Mouse (Mus musculus): ENCODE data around the gene Khdc1a.
"Not testable (repeated sequence)": the region's sequence is repeated elsewhere in the genome, so short reads cannot be mapped to it uniquely, and the experiment has no call there.

The Khdc1a gene

GRCm38 (mm10) chr1:21349341-21349740, at the start of gene Khdc1a:
Gene Khdc1a (plus strand): TSS chr1:21349641.
- DNase-seq: no peak

GRCm38 (mm10) chr1:21299826-21300225, 49.6 kb upstream of the Khdc1a start:
- no peak for DNase-seq

GRCm38 (mm10) chr1:21301686-21302085, 47.8 kb upstream of the Khdc1a start:
- no peak for DNase-seq

DNA sequence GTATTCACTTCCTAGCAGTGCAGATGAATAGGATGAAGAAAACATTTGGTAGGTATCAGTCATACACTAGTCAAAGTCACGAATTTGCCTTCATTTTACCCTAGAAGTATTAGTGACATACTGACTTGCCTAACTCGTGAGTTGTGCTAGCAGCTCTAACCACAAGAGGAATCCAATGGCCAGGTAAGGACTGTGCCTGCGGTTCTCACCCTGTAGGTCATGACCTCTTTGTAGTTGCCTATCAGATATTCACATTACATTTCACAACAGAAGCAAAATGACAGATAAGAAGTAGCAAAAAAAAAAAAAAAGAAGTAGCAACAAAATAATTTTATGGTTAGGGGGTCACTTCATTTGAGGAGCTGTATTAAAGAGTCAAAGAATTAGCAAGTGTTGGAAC, 45.3 kb upstream of the Khdc1a start:
- DNase-seq: no peak

- no peak for DNase-seq
Measured at GRCm38 (mm10) chr1:21304646-21305045, 44.8 kb upstream of the Khdc1a start.

- DNase-seq: no peak
Measured at GRCm38 (mm10) chr1:21305443-21305842, 44.0 kb upstream of the Khdc1a start.

DNA sequence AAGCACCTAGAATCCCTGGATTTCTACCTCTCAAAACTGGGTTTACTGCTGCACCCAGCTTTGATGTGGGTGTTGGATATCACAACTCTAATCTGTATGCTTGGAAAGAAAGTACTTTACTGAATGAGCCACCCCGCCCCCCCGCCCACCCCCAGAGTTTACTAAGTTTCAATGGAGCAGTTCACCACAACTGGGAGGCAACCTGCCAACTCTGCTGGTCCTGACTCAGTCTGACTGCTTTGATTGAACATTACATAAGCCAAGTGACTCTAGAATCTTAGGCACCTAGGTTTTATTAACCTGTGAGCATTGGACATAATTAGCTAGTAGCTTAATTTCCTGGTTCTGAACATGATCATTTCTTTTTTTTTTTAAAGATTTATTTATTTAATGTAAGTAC, 35.1 kb upstream of the Khdc1a start:
- DNase-seq: no peak

DNA sequence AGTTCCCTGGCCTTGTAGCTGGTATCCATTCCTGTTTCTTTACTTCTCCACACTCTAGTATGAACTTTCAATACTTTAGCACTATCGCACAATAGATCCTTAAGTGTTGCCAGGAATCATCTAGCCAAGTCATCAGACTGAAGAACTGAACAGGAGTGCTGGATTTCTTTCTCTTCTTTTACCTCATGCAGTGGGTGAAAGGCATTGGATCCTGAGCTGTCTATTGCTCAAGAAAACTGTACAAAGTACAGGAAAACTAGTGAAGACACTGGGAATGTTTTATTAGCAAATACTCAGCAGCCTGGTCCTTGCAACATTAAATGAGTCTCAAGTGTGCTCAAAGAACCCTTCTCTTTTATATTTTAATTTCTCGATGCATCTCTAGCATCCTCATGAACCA, 33.7 kb upstream of the Khdc1a start:
- DNase-seq: no peak

DNA sequence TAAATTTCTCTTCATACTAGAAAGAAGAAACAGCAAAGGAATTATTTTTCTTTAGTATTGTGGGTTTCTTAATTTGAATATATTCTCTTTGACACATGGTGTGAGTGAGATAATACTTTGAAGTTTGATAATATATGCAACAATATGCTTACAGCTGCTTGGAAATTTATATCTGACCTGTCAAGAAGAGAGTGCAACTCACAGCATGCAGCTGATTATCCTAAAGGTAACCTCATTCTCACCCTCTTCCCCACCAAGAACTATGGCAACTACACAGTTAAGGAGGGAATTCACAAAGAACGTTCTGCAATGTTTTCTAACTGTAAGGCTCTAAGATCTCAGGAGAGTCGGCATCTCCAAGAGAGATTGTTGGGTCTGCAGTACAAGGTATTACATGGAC, 33.1 kb upstream of the Khdc1a start:
- no peak for DNase-seq

DNA sequence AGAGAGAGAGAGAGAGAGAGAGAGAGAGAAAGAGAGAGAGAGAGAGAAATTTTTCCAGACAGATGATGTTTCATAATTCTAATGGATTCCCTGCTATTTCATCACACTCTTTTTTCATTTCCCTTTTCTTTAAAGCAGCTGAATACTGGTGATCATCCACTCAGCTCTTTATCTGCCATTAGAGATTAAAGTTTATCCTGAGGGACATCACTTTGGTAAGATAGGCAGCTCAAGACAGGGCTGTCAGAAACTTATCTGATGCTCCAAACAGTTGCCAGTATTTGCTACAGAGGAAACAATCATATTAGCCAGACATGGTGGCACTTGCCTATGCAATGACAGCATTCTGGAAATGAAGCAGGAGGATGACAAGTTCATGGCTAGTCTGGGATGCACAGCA, 31.2 kb upstream of the Khdc1a start:
- no peak for DNase-seq

GRCm38 (mm10) chr1:21320271-21320670, 29.2 kb upstream of the Khdc1a start:
- not testable (repeated sequence) for DNase-seq

- no peak for DNase-seq
Measured at GRCm38 (mm10) chr1:21321656-21322055, 27.8 kb upstream of the Khdc1a start.

- DNase-seq: no peak
Measured at GRCm38 (mm10) chr1:21323996-21324574, 25.4 kb upstream of the Khdc1a start.

DNA sequence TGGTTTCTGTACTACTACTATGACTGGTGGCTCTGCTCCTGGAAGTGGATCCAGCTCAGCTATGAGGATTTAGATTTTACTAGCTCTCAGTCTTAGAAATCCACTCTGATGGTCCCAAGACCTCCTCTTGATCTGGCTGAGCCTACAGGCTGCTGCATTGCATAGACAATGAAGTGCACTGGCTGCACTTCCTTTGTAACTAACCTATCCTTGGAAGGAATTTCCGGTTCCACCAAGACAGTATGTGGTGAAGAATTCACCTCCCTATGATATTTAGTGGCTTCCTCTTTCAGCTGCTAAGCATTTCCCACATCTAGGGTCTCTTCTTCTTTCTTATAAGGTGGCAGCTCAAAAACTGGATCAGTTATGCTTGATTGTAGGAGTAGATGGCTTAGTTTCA, 24.8 kb upstream of the Khdc1a start:
- no peak for DNase-seq

DNA sequence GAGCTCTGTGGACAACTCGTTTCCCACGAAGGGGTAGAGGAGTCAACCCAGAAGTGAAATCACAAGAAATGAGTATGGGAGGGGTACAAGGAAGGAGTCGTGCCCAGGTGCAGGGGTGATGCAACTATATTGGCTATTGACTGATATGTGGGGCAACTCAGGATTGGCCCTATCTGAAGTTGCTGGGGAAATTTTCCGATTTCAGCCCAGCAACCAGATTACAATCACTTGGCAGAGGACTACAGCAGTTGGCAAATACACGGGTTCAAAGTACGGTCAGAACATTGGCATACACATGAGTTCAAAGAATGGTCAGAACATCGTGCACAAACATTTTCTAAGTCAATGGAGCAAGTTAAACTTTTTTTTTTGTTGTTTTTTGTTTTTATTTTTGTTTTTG, 22.7 kb upstream of the Khdc1a start:
- DNase-seq: no peak

DNA sequence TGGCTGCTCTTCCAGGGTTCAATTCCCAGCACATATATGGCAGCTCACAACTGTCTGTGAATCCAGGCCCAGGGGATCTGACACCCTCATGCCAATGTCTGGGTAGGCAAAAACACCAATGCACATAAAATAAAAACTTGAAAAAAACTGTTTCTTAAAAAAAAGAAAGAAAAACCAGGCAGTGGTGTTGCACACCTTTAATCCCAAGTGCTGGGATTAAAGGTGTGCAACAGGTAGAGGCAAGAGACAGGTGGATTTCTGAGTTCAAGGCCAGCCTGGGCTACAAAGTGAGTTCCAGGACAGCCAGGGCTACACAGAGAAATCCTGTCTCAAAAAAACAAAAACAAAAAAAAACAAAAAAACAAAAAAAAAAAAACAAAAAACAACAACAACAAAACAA, 18.3 kb upstream of the Khdc1a start:
- DNase-seq: not testable (repeated sequence)

- no peak for DNase-seq
Measured at GRCm38 (mm10) chr1:21333222-21333973, 16.0 kb upstream of the Khdc1a start.

DNA sequence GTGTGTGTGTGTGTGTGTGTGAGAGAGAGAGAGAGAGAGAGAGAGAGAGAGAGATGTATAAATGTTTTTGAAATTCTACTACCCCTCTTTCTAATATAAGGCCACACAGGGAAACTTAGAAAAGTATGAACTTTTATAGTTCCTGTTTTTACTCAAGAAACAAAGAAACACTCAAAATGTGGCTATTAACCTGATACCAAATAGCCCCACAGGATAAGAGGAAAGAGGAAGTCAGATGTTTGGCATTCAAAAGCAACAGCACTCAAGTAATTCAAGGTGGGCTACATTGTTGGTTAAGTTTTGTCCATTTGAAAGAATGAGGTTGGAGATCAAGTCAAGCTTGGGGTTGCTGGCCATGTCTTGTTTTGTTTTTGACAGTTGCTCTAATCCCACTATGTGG, 13.6 kb upstream of the Khdc1a start:
- DNase-seq: no peak

- DNase-seq: no peak
Measured at GRCm38 (mm10) chr1:21340745-21341144, 8.7 kb upstream of the Khdc1a start.

GRCm38 (mm10) chr1:21344253-21344652, 5.2 kb upstream of the Khdc1a start:
- peak; percentile 73 to 75 for DNase-seq

GRCm38 (mm10) chr1:21344752-21345151, 4.7 kb upstream of the Khdc1a start:
- not testable (repeated sequence) for DNase-seq

GRCm38 (mm10) chr1:21368031-21368430, 18.6 kb downstream of the Khdc1a start, which contains the start of gene Khdc1c:
Gene Khdc1c (plus strand): TSS chr1:21368331.
- DNase-seq: not testable (repeated sequence)

DNA sequence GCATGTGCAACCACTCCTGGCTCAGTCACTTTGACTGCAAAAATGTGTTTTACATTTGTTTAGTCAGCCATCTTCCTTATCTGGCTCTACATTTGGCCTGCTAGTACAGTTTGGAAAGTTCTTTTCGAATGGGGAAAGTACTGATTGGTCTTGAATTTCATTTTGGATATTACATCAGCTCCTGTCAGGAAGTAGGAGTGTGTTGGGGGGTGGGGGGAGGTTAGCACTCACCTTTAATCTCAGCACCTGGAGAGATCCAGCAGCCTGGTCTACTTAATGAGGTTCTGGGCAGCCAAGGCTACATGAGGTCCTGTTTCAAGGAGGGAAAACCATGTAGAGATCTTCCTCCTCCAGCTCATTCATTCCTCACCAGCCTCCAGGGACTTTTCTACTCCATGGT, 33.8 kb downstream of the Khdc1a start, which contains the start of gene Khdc1b:
Khdc1b (plus strand) TSS at position 301 of the 400 bp plus-strand sequence.
- no peak for DNase-seq

DNA sequence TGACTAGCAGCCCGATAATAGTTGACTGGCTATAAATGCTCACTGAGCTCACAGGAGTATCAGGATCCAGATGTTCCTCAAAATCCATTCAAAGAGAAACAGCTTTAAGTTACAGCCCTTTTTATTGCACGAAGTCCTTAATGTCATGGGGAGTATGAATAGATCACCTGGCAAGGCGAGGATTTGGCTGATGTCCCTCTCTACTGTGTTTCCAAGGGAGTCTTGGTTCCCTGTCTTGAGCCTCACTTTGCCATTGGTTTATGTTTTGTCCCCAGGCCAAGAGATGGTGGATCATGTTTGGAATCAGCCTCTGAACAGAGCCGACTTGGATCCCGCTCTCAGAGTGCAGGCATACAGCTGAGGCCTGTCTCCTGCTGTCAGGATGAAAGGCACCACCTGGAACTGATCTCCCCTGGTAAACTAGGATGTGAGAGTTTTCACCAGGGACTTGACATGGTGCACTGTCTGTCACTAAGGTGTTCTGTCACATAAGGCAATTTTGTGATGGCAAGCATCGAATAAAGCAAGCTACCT, 41.8 kb downstream of the Khdc1a start:
- DNase-seq: no peak
